Mouse (Mus musculus) midbrain, embryonic 11.5 days (tissue): ENCODE results near the gene Fndc3b. TPM values are rescaled to one million over a fixed set of nuclear protein-coding genes. Genes with fewer than 3 reads are reported as not detected.
A peak's percentile ranks its signal among the peaks of the same experiment; 100 is the strongest.

Experiments used
- ATAC-seq: fragments of 200-750 bp; cut with Nextera tagmentation; 2 replicates; pipeline ENCODE4 v1.8.0; 2017; ENCODE audit warnings: moderate TSS enrichment, moderate library complexity; ENCODE audit not compliant: low FRiP score
- DNase-seq: peaks from one replicate; pipeline ENCODE4 v3.0.0; 2015; ENCODE audit warnings: low spot score; ENCODE audit errors: missing footprints
- H3K27ac ChIP-seq: fragments of 300-500 bp; sonication (generic); 2 replicates; pipeline ENCODE4 v1.5.1; 2014; ENCODE audit warnings: low read depth, low read length
- H3K27me3 ChIP-seq: fragments of 300-500 bp; sonication (generic); 2 replicates; pipeline ENCODE4 v1.6.1; 2014; ENCODE audit warnings: mild to moderate bottlenecking, low read length, moderate library complexity, mixed read lengths; ENCODE audit not compliant: control insufficient read depth, insufficient read depth
- H3K36me3 ChIP-seq: fragments of 300-500 bp; sonication (generic); 2 replicates; pipeline ENCODE4 v1.6.1; 2014; ENCODE audit warnings: mild to moderate bottlenecking, low read length, moderate library complexity, mixed read lengths; ENCODE audit not compliant: control insufficient read depth, insufficient read depth
- H3K4me1 ChIP-seq: fragments of 300-500 bp; sonication (generic); 2 replicates; pipeline ENCODE4 v1.6.1; 2014; ENCODE audit warnings: low read length; ENCODE audit not compliant: control insufficient read depth, insufficient read depth
- H3K4me2 ChIP-seq: fragments of 300-500 bp; sonication (generic); 2 replicates; pipeline ENCODE4 v1.6.1; 2014; ENCODE audit warnings: mild to moderate bottlenecking, moderate library complexity
- H3K4me3 ChIP-seq: fragments of 300-500 bp; sonication (generic); 2 replicates; pipeline ENCODE4 v1.5.1; 2014; ENCODE audit warnings: low read depth, low read length
- H3K9ac ChIP-seq: fragments of 300-500 bp; sonication (generic); 2 replicates; pipeline ENCODE4 v1.6.1; 2014; ENCODE audit warnings: low read length
- H3K9me3 ChIP-seq: fragments of 300-500 bp; sonication (generic); 2 replicates; pipeline ENCODE4 v1.6.1; 2016; ENCODE audit warnings: low read length; ENCODE audit not compliant: control insufficient read depth
- WGBS: fragments of 180-500 bp; shearing (Covaris S2); extraction: QIAGEN DNeasy Blood & Tissue Kit; methylation state at CpG from one replicate; pipeline ENCODE4 v1.1.7; 2014; 5-methylcytosine and 5-hydroxymethylcytosine counted together
- polyA plus RNA-seq: library from polyadenylated mRNA; unstranded; fragments of >200 nt; fragmentation: Nextera tagmentation; extraction: Ambion mirVana; gene quantifications from 2 replicates; pipeline ENCODE4 v1.2.1, GENCODE M21; 2014

Gene Fndc3b
- polyA plus RNA-seq, 1 experiment from 2014 or later, result 10.1 TPM

DNA sequence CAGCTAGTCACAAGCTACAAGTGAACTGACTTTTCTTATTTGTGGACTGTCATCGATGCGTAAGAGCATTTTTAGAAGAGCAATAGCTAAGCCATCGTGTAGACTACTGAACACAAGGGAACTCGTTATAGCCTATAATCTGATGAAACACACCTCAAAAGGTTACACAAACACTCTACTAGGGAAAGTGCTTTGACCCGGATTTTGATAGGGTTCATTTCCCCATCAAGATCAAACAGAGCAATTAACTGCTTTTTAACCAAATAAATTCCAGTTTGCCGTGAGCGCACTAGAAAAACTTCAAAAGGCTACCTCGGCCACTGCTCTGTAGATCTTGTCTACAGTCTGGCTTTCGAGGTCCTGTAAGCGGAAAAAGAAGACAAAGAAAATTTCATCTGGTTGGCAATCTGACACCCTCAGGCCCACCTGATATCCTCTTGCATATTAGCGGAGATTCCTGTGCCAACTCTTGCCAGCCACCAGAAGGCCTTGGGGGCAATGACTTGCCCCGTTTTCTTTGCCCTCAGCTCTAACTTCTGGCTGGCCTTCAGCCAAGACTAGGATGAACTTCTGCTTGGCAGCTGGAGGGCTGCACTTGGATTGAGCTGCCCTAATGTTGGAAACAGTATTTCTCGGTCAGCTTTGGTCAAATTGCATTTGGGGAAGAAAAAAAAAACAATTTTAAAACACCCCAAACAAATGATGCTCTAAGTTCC is 107.0 kb downstream of the Fndc3b start:
- H3K36me3 ChIP-seq, result no peaks in the 10 kb centered on the region
- DNase-seq (no peak), ATAC-seq (no peak)
- H3K9ac ChIP-seq, result no peak overlapping the region
- H3K27ac ChIP-seq, result no peak overlapping the region
- H3K9me3 ChIP-seq, result no peaks in the 10 kb centered on the region
- H3K4me1 ChIP-seq, result 0 out of 2 replicates have a peak, but pooled peaks cover 2% of the 10 kb centered on the region
- H3K27me3 ChIP-seq, result no peaks in the 10 kb centered on the region
- no peak overlapping the region for H3K4me3 ChIP-seq
- no peak overlapping the region for H3K4me2 ChIP-seq
- 73% methylated on average over 13 of the region's 13 CpGs for WGBS

DNA sequence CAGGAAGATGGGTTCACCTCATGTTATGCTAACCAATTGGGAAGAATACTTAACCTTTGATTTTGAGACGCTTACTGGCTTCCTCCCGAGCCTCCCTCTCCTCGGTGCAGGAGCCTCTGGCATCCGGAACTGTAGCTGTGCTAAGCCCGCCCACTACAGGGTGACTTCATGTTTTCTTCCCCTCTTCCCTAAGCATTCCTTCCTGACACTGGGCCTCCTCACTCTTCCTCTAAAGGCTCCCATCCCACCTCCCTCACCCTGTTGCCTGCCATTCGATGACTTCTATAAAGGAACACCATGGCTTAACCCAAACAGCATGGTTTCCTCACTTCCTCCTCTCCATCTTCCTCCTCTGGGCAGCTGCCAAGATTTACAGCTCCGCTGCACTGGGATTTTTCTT is 110.5 kb downstream of the Fndc3b start:
- ATAC-seq (no peak), DNase-seq (peak; percentile 23)
- WGBS, result 82% methylated on average over 7 of the region's 7 CpGs

DNA sequence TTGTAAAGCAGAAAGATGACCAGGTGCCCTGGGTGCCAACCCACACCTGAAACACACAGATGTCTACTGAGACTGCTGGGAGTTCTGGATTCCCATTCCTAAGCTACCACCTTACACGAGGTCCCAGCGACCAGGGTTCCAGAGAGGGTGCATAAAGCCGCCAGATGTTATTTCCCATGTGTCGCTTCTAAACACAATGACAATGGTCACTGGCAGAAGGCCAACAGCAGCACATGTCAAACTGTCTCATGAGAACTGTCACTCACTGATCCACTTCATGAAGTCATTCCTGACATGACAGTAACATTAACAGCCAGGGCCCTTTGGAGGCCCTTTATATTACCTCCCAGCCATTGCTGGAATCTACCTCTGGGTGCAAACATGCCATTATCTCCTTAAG is 110.9 kb downstream of the Fndc3b start:
- no peaks in the 10 kb centered on the region for H3K27me3 ChIP-seq
- H3K9me3 ChIP-seq, result no peaks in the 10 kb centered on the region
- 84% methylated on average over 4 of the region's 4 CpGs for WGBS
- no peak overlapping the region for H3K9ac ChIP-seq
- no peak for ATAC-seq
- no peak overlapping the region for H3K4me3 ChIP-seq
- H3K27ac ChIP-seq, result no peak overlapping the region
- peak; percentile 47 for DNase-seq
- no peaks in the 10 kb centered on the region for H3K36me3 ChIP-seq
- no peaks in the 10 kb centered on the region for H3K4me1 ChIP-seq
- no peak overlapping the region for H3K4me2 ChIP-seq

More for the DNA sequence above, 110.5 kb downstream of the Fndc3b start:
- Histone ChIP-seq H3K9me3 (no peaks in the 10 kb centered on the region), H3K36me3 (no peaks in the 10 kb centered on the region), H3K27ac (no peak overlapping the region), H3K4me2 (no peak overlapping the region), H3K27me3 (no peaks in the 10 kb centered on the region), H3K4me3 (no peak overlapping the region), H3K4me1 (no peaks in the 10 kb centered on the region), H3K9ac (no peak overlapping the region)

DNA sequence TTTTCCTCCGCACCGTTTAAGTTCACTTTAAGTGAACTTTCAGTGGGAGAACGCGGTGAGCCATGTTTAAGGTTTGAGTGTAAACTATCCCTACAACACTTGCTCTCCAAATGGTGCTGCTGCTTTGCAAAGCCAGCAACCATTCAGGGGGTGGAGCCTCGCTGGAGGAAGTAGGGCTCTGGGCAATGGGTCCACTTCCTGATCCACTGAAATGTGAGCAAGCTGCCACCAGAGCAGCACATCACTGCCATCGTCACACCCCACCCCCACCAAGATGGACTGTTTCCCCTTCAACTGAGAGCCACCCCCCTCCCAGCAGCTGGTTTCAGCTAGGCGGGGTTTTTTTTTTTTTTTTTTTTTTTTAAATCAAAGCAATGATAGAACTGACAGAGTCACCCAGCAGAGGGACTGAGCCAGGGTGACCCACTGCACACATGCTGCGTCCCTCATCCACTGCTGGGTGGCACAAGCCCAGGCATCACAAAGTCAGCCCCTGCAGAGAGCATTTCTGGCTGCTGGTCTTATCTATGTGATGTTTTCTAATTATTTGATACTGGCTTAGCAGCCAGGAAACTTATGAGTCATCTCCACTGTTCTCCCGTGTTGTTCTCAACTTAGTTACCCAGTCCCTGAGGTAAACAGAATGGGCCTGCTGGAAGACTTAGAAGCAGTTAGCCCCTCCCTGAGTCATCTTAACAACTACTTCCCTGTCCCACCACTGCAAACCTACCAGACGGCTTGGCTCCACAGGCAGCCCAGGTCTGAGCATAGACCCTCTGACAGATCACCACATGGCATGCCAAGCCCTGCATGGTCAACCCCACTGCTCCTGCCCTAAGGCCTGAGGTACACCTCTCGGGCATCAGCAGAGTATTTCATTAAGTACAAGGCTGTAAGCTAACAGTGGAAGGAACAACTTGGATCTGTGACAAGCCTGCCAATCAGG is 112.4 kb downstream of the Fndc3b start:
- H3K27me3 ChIP-seq, result no peaks in the 10 kb centered on the region
- WGBS, result 90% methylated on average over 11 of the region's 11 CpGs
- H3K27ac ChIP-seq, result no peak overlapping the region
- no peaks in the 10 kb centered on the region for H3K36me3 ChIP-seq
- H3K4me2 ChIP-seq, result no peak overlapping the region
- H3K9me3 ChIP-seq, result no peaks in the 10 kb centered on the region
- no peak overlapping the region for H3K4me3 ChIP-seq
- DNase-seq (peak; percentile 73), ATAC-seq (no peak)
- no peak overlapping the region for H3K9ac ChIP-seq
- no peaks in the 10 kb centered on the region for H3K4me1 ChIP-seq

DNA sequence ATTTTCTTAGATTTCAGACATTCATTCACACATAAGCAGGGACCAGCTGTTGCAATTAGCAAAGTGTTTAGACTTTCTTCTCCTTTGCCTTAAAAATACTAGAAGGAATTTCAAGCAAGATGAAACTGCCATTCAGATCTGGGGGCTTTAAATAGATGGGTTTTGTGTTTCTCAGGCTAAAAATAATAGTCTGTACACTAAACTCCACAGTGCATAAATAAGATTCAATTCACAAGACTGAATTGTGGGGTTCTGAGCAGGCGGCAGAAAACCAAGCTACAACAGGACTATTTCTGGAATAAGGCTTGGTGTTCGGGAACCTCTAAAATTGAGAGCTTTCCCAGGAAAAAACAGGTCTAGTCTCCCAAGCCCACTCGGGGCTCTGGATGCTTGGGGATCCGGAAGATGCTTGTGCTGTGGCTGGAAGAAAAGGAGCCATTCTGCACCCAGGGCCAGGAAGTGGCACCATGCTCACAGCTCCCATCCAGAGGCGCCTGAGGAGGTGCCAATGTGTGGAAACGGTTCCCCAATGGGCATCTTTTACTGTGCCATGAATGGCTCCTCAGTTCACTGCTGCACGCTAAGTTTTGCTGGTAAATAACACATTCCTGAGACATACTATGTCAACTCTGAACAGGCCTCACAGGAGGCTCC is 117.5 kb downstream of the Fndc3b start:
- H3K27me3 ChIP-seq, result no peaks in the 10 kb centered on the region
- no peak for ATAC-seq

DNA sequence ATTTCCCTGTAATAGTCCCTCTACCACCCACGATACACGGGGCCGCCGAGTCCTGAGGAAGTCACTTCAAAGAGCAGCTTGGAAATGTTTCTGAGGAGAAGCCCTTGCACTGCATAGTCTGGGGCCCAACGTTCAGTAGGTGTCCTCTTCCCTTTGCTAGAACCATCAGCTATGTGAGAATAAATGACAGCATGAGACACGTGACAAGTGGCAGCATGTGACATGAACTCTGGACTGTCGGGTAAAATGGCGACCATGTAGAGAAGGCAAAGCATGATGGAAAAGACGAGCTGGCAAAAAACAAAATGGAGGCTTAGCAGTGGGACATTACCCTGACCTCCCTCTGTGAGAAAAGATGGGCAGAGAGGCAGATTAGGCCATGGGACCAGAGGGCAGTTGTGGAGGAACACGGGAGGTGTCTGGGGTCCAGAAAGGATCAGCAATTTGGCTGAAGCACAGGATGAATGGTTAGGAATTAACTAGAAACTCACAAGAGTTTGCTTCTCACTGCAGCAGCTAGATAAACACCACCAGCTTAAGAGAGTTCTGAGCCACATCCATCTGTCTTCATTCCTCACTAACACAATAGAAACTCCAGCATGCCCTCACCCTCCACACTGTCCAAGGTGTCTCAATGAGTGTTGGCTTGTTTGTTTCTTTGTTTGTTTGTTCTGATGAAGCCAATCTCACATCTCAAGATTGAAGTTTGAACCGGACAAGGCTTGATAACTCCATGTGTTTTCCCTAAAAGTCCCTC is 118.2 kb downstream of the Fndc3b start:
- H3K9me3 ChIP-seq, result no peaks in the 10 kb centered on the region
- H3K4me3 ChIP-seq, result no peak overlapping the region
- H3K4me2 ChIP-seq, result no peak overlapping the region
- no peak overlapping the region for H3K27ac ChIP-seq
- no peaks in the 10 kb centered on the region for H3K36me3 ChIP-seq
- no peak for ATAC-seq
- H3K27me3 ChIP-seq, result no peaks in the 10 kb centered on the region
- no peaks in the 10 kb centered on the region for H3K4me1 ChIP-seq
- no peak overlapping the region for H3K9ac ChIP-seq
- WGBS, result 93% methylated on average over 11 of the region's 11 CpGs
- no peak for DNase-seq

More for the DNA sequence above, 117.5 kb downstream of the Fndc3b start:
- H3K9me3 ChIP-seq, result no peaks in the 10 kb centered on the region
- no peak overlapping the region for H3K9ac ChIP-seq
- H3K4me1 ChIP-seq, result no peaks in the 10 kb centered on the region
- H3K4me2 ChIP-seq, result no peak overlapping the region
- no peak for DNase-seq
- 96% methylated on average over 7 of the region's 7 CpGs for WGBS
- no peak overlapping the region for H3K27ac ChIP-seq
- no peak overlapping the region for H3K4me3 ChIP-seq
- H3K36me3 ChIP-seq, result no peaks in the 10 kb centered on the region

DNA sequence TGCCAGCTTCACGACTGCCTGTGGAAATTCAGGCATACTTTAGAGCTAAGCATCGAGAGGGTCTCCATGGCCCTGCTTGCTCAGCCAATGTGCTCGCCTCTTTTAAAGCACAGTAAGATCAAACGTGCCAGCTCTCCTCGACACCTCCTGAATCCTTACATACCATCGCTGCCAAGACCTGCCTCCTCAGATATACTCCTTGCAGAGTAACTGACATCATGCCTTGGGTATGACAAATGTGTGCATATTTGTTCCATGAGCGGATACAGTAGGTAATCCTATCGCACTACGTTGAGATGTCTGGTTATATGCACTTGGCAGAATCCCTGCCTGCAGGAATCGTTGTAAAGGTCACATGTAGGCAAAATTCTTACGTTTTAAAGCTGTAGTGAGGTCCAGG is 120.3 kb downstream of the Fndc3b start:
- H3K9ac ChIP-seq, result no peak overlapping the region
- H3K9me3 ChIP-seq, result no peaks in the 10 kb centered on the region
- H3K36me3 ChIP-seq, result no peaks in the 10 kb centered on the region
- ATAC-seq, result no peak
- no peak overlapping the region for H3K27ac ChIP-seq
- 86% methylated on average over 11 of the region's 11 CpGs for WGBS
- H3K27me3 ChIP-seq, result no peaks in the 10 kb centered on the region
- DNase-seq, result no peak
- H3K4me3 ChIP-seq, result no peak overlapping the region
- H3K4me1 ChIP-seq, result no peaks in the 10 kb centered on the region
- H3K4me2 ChIP-seq, result no peak overlapping the region

DNA sequence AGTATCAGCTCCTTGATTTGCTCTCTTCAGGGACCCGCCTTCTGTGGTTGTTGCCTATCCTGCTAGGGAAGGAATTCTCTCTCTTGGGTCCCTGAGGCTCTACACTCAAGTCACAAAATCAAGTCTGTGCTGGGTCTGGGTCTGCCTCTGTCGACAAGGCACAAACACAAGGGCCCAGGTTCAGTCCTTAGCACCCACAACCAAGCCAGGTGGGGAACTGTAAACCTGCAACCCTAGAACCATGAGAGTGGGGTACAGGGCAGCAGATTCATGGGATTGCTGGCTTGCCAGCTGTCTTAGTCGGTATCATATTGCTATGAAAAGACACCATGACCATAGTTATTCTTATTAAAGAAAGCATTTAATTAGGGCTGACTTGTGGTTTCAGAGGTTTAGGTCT is 121.8 kb downstream of the Fndc3b start:
- Histone ChIP-seq H3K36me3 (no peaks in the 10 kb centered on the region), H3K9me3 (no peaks in the 10 kb centered on the region), H3K9ac (no peak overlapping the region), H3K4me2 (no peak overlapping the region), H3K4me1 (no peaks in the 10 kb centered on the region), H3K27me3 (no peaks in the 10 kb centered on the region), H3K27ac (no peak overlapping the region), H3K4me3 (no peak overlapping the region)
- DNase-seq (no peak), ATAC-seq (no peak)
- 91% methylated on average over 3 of the region's 3 CpGs for WGBS
